Mouse (Mus musculus) NIH3T3 (cell line): Measurements from ENCODE around the gene Abl2.
"Not testable (repeated sequence)": the region's sequence is repeated elsewhere in the genome, so short reads cannot be mapped to it uniquely, and the experiment has no call there.

Experiments
- DNase-seq: peaks from one replicate; pipeline ENCODE4 v3.0.0-alpha.2; 2012; ENCODE audit warnings: low read depth

Abl2 gene

GRCm38 (mm10) chr1:156558024-156558930, at the start of gene Abl2:
TSS of gene Abl2 (plus strand) at chr1:156558786.
- DNase-seq, result peak; percentile 96

- DNase-seq, result no peak
These were observed 38.3 kb upstream of the Abl2 start for GRCm38 (mm10) chr1:156520136-156520780.

DNA sequence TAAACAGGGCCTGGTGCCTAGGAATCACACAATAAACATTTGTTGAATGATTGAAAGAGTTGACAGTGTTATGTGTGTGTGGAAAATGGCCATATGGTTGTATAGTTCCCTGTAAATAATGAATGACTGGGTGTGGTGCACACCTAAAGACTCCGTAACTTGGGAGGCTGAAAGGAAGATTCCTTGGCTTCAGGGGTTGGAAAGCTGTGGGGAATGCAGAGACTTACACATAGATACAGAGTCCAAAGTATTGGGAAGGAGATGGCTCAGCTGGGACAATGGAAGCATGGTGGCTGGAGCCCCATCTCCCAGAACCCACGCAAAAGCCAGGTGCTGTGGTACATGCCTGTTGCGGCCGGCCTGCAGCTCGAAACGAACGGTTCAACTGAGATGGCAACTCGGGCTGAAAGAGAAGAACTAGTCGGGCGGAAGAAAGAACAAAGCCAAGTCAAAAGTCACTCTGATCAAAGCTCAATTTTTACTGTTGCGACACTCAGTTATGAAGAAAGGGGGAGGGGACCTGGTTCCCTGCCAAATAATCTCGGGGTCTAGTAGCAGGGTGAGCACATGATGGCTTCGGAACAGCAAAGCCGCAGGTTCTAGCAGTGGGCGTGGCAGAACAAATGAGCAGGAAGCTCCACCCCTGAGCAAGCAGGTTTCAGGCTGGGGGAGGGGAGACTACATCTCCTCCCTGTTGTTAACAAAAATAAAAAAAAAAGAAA, 36.6 kb upstream of the Abl2 start:
- peak; percentile 34 for DNase-seq

GRCm38 (mm10) chr1:156523842-156524241, 34.7 kb upstream of the Abl2 start, which contains the start of gene Gm10031:
TSS of gene Gm10031 (plus strand) at chr1:156524012.
- DNase-seq, result not testable (repeated sequence)

DNA sequence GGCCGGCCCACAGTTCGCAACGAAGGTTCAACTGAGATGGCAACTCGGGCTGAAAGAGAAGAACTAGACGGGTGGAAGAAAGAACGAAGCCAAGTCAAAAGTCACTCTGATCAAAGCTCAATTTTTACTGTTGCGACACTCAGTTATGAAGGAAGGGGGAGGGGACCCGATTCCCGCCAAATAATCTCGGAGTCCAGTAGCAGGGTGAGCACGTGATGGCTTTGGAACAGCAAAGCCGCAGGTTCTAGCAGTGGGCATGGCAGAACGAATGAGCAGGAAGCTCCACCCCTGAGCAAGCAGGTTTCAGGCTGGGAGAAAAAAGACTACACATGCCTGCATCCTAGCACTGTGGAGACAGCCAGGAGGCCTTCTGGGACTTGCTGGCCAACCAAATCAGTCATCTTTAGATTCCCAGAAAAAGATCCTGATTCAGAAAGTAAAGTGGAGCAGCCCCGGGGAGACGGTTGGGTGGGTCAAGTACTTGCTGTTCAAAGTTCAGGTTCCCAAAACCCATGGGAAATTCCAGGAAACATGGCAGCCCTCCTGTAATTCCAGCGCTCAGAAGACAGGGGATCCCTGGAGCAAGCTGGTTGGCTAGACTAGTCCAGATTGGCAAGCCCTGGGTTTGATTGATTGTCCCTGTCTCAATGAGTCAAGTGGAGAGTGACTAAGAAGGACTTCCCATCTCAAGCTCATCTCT, 26.0 kb upstream of the Abl2 start:
- DNase-seq, result not testable (repeated sequence)

GRCm38 (mm10) chr1:156533483-156533882, 25.1 kb upstream of the Abl2 start:
- DNase-seq, result no peak

DNA sequence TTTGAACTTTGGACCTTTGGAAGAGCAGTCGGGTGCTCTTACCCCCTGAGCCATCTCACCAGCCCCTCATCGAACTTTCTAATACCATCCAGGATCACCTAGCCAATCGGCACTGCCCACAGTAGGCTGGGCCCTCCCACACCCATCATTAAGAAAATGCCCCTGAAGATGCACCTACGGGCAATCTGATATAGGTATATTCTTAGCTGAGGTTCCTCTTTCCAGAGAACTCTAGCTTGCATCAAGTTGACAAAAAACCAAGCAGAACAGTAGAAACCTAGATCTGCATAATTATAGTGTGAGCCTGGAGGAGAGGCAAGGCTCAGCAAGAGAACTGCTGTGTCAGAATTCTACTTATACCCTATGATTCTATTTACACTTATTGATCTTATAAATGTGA, 24.7 kb upstream of the Abl2 start:
- no peak for DNase-seq

GRCm38 (mm10) chr1:156537031-156537430, 21.6 kb upstream of the Abl2 start:
- no peak for DNase-seq

- DNase-seq, result no peak
These were observed 20.9 kb upstream of the Abl2 start for GRCm38 (mm10) chr1:156537701-156538100.

- peak; percentile 46 for DNase-seq
These were observed 20.2 kb upstream of the Abl2 start for GRCm38 (mm10) chr1:156538382-156538781.

GRCm38 (mm10) chr1:156539787-156540560, 18.6 kb upstream of the Abl2 start:
- peak; percentile 74 for DNase-seq

- no peak for DNase-seq
These were observed 14.6 kb upstream of the Abl2 start for GRCm38 (mm10) chr1:156543999-156544398.

DNA sequence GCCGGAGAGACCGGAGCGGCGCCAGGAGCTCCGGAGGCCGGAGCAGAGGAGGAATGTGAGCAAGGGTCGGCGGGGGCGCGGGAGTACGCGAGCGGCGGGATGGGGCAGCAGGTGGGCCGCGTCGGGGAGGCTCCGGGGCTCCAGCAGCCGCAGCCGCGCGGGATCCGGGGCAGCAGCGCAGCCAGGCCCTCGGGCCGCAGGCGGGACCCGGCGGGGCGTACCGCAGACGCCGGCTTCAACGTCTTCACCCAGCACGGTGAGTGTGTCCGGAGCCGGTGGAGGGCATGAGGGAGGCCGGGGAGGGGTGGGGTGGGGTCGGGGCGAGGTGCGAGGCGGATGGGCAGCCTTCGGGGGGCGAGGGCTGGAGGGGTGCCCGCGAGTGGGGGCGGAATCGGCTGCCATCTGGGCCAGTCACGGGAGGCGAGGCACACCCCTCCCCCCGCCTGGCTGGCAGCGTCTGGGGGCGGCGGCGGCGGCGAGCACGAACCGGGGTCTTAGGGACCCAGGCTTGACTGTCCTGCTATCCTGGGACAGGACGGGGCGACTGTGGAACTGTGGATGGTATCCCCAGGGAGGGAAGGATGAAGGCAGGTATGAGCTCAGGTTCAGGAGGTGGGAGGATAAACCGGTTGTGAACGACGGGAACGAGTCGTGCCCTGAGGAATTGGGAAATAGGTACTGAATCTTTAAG, 509 bp downstream of the Abl2 start:
- DNase-seq, result peak; percentile 57

- no peak for DNase-seq
These were observed 1.0 kb downstream of the Abl2 start for GRCm38 (mm10) chr1:156559641-156560020.

DNA sequence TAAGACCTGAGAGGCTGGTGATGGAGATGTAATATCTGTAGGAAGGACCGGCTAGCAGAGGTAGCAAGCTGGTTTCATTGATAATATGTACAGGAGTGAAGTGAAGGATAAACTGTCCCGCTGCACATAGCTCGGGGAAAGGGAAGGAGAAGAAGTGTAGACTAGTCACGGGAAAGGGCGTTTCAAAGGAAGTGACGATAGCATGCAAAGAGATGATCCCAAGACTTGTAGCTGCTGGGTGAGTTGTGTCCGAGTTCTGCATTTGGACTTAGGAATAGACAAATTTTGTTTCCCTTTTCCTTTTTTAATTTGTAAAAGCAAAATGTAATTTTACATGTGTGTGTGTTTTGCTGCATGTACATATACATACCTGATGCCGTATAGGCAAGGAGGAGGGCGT, 1.9 kb downstream of the Abl2 start:
- no peak for DNase-seq

- DNase-seq, result no peak
These were observed 6.7 kb downstream of the Abl2 start for GRCm38 (mm10) chr1:156565328-156565727.

- peak; percentile 50 for DNase-seq
These were observed 7.5 kb downstream of the Abl2 start for GRCm38 (mm10) chr1:156566132-156566531.

- DNase-seq, result no peak
These were observed 11.0 kb downstream of the Abl2 start for GRCm38 (mm10) chr1:156569615-156570014.

GRCm38 (mm10) chr1:156572952-156573351, 14.4 kb downstream of the Abl2 start:
- no peak for DNase-seq

GRCm38 (mm10) chr1:156581149-156581548, 22.6 kb downstream of the Abl2 start:
- DNase-seq, result no peak

GRCm38 (mm10) chr1:156584175-156584574, 25.6 kb downstream of the Abl2 start:
- DNase-seq, result peak; percentile 57
